Mouse (Mus musculus): ENCODE results near the gene Nrn1l. TPM values are rescaled to one million over a fixed set of nuclear protein-coding genes. Genes with fewer than 3 reads are reported as not detected.

The Nrn1l gene
- total RNA-seq, 2 experiments from 2014 or later: 0.61 to 0.65 TPM

DNA sequence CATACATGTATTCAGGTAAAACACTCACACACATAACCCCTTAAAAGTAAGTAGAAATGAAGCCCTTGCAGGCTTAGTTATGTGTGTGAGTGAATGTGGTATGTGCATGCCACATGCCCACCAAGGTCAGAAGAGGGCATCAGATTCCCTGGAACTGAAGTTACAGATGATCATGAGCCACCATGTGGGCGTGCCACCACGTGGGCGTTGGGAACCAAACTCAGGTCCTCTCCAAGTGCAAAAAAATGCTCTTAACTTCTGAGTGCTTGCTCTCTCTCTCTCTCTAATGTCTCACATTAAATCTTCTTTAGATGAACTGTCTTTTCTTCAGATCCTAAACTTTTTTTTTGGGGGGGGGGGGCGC, 44.9 kb downstream of the Nrn1l start, which contains the start of gene Psmb10:
Psmb10 (minus strand) TSS at position 139 of the 364 bp plus-strand sequence.
- no peak for DNase-seq (ENCODE audit: low spot score)
- intact Hi-C loops (cut with DNase I): loop anchor here (2.0 kb wide), 1 partner anchor 19 kb away; no protein-coding TSS in a partner anchor

DNA sequence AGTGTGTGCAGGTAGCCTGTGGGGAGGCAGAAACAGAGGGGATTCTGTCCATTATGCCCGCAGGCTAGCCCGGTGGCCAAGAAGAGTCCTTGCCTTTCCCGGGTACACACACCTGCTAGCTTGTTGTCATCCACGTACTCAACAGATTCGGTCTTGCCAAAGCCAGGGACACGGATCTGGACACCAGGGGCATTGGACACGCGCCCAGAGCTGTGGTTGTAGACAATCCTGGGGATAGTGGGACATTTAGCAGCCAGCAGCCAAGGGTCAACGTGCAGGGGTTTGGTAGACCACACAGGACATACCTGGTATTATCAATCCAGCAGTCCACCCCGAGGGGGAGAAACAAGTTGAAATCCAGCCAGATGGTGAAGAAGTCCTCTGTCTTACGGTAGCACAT, 48.7 kb downstream of the Nrn1l start:
- intact Hi-C loops (cut with DNase I): no loop called here

DNA sequence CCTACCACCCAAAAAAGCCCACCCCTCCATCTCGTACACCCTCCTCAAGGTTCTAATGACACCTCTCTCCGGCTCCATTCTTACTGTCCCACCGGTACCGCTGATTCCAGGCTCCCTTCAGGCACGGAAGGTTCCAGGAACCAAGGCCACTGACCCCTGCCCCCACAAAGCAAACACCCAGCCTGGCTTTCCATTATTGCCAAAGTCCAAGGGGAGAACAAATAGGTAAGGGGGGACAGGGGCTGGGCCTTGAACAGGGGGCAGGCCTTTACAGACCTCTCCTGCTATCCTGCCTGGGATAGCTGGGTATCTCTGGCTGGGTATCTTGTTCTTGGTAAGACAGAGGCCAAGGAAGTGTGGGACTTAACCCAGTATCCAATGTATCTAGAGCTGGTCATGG, 49.2 kb downstream of the Nrn1l start:
- intact Hi-C loops (cut with DNase I): no loop called here
- no peak for DNase-seq (ENCODE audit: low spot score)

More for the DNA sequence above, 48.7 kb downstream of the Nrn1l start:
- no peak for DNase-seq (ENCODE audit: low spot score)

DNA sequence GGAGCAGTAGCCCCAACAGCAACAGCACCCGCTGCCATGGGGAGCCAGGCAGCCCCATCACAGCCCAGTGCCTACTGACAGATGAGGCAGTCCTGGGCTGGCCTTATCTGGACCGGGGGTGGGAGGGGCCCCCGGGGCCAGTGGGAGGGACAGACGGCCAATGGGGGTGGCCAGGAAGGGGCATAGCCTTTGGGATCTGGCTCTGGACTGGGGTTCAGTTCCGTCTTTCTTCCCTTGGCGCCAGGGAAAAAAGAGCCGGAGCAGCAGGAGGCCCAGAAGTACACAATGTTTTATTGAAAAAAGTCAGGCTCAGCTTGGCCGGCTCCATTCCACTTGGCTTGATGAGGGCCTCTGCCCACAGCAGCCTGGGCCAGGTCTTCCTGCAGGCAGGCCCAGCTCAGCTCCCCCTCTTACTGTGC, 50.0 kb downstream of the Nrn1l start, which contains the start of gene Lcat:
Lcat (minus strand) TSS at position 62 of the 419 bp plus-strand sequence.
- DNase-seq (ENCODE audit: low spot score): no peak
- intact Hi-C loops (cut with DNase I): no loop called here

Other genes with a start within 250 kb of the Nrn1l start
- under 1 TPM; 0.18 to 0.20 TPM for gene Carmil2, start 207.3 kb upstream of the Nrn1l start, total RNA-seq (2021)
- 10 to 100 TPM; 11.1 to 13.7 TPM for gene Acd, start 192.5 kb upstream of the Nrn1l start, total RNA-seq (2021)
- gene Pard6a, start 192.4 kb upstream of the Nrn1l start, total RNA-seq (2021): 1 to 10 TPM; 8.4 to 9.1 TPM
- gene 4933405L10Rik, start 185.9 kb upstream of the Nrn1l start, total RNA-seq (2021): not detected
- 1 to 10 TPM; 2.0 to 2.4 TPM for gene Enkd1, start 185.4 kb upstream of the Nrn1l start, total RNA-seq (2021)
- 1 to 10 TPM; 4.2 to 4.8 TPM for gene Gfod2, start 134.9 kb upstream of the Nrn1l start, total RNA-seq (2021)
- gene Ranbp10, start 66.2 kb upstream of the Nrn1l start, total RNA-seq (2021): 10 to 100 TPM; 19.1 to 19.2 TPM
- gene Tsnaxip1, start 65.8 kb upstream of the Nrn1l start, total RNA-seq (2021): not detected
- 1 to 10 TPM; 2.2 to 2.9 TPM for gene Cenpt, start 40.3 kb upstream of the Nrn1l start, total RNA-seq (2021)
- gene Thap11, start 38.4 kb upstream of the Nrn1l start, total RNA-seq (2021): 10 to 100 TPM; 23.8 to 27.4 TPM
- gene Nutf2, start 33.0 kb upstream of the Nrn1l start, total RNA-seq (2021): 10 to 100 TPM; 30.7 to 35.0 TPM
- gene Edc4, start 12.7 kb upstream of the Nrn1l start, total RNA-seq (2021): 10 to 100 TPM; 23.5 to 23.8 TPM
- 10 to 100 TPM; 16.0 to 16.6 TPM for gene Pskh1, start 6.9 kb downstream of the Nrn1l start, total RNA-seq (2021)
- gene Ctrl, start 40.3 kb downstream of the Nrn1l start, total RNA-seq (2021): under 1 TPM in 1 of 2 experiments, not detected in 1; 0.31 TPM
- 10 to 100 TPM; 64.8 to 68.3 TPM for gene Psmb10, start 44.9 kb downstream of the Nrn1l start, total RNA-seq (2021)
- gene Lcat, start 49.8 kb downstream of the Nrn1l start, total RNA-seq (2021): 1 to 10 TPM in 1 of 2 experiments, under 1 TPM in 1; 0.75 to 1.3 TPM
- 10 to 100 TPM; 39.4 to 48.7 TPM for gene Slc12a4, start 72.5 kb downstream of the Nrn1l start, total RNA-seq (2021)
- not detected for gene Dpep3, start 85.9 kb downstream of the Nrn1l start, total RNA-seq (2021)
- gene Dus2, start 97.8 kb downstream of the Nrn1l start, total RNA-seq (2021): 1 to 10 TPM; 8.8 to 8.9 TPM
- not detected for gene Dpep2nb, start 112.4 kb downstream of the Nrn1l start, total RNA-seq (2021)
- gene Ddx28, start 118.3 kb downstream of the Nrn1l start, total RNA-seq (2021): 10 to 100 TPM; 10.1 to 10.3 TPM
- 10 to 100 TPM; 19.3 to 21.7 TPM for gene Nfatc3, start 165.3 kb downstream of the Nrn1l start, total RNA-seq (2021)
- under 1 TPM; 0.53 to 0.60 TPM for gene Esrp2, start 243.4 kb downstream of the Nrn1l start, total RNA-seq (2021)

Measured in heart, postnatal 25 days (tissue).